Mouse (Mus musculus): ENCODE measurements at regions not wholly inside any gene's neighbourhood (a gene's known extent, or its start where the extent isn't known, plus 50 kb on each side); places are given as distances from the start of the nearest gene placed in this dataset.

- DNase-seq: no peak
These were observed 320.0 kb downstream of the Prr30 start for GRCm38 (mm10) chr14:100880103-100880502.

GRCm38 (mm10) chr14:100867790-100868189 is 332.3 kb downstream of the Prr30 start:
- DNase-seq: no peak

DNA sequence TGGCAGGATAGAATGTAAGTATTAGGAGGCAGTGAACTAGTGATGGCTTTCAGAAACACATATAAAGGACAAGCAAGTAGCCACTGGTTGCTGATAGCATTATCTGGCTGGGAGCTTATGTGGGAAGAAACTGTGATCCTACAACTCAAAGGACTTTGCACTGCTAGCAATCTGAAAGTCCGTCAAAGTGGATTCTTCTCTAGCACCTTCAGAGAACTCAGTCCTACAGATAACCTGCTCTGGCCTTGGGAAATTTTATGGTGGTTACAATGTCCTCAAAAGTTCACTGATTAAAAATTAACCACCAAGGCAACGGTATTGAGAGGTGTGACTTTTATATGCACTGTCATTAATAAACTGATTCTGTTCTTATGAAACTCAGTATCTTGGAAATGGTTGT is 335.3 kb downstream of the Prr30 start:
- no peak for DNase-seq

- no peak for DNase-seq
These were observed 336.0 kb downstream of the Prr30 start for GRCm38 (mm10) chr14:100864164-100864563.

GRCm38 (mm10) chr14:100842828-100843227 is 357.3 kb downstream of the Prr30 start:
- peak; percentile 38 to 54 for DNase-seq

All from cerebellum, postnatal 10 days (tissue).